Mouse (Mus musculus) thymus, postnatal 0 days (tissue): ENCODE data around the gene Ppm1h. TPM values are rescaled to one million over a fixed set of nuclear protein-coding genes. Genes with fewer than 3 reads are reported as not detected.

ENCODE experiments used
- DNase-seq: peaks from one replicate; pipeline ENCODE4 v3.0.0-alpha.2; 2015; ENCODE audit warnings: low spot score
- polyA plus RNA-seq: library from polyadenylated mRNA; unstranded; fragments of >200 nt; fragmentation: Nextera tagmentation; extraction: Ambion mirVana; gene quantifications from 2 replicates; pipeline ENCODE4 v1.2.1, GENCODE M21; 2015

The Ppm1h gene
- polyA plus RNA-seq, 1 experiment from 2014 or later: 67.8 TPM

DNA sequence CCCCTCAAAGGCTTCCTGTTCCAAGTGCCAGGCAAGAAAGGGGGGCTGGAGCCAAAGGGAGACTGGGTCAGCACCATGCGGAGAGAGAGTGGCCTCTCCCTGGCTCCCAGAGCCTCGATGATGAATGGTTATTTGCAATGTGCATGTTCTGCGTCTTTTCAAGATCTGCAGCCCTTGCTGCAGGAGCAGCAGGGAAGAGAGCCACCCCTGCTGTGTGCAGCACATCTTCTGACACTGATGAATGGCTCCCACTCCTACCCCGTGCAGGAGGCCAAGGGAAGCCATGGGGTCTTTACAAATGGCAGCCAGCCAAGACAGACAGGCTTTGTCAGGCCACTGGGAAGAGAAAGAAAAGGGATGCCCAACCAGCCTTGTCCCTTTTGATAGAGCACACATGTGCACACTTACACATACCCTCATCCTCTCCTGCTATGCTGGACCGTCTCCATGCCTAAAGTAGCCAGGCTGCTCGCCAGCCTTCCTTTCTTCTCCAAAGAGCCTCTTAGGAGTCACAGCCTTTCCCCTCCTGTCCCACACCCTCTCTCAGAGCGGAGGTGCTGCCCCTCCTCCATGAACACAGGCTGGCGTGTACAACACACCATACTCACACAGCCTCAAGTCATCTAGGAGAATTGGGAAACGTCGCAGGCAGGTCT, 209.1 kb downstream of the Ppm1h start:
- no peak for DNase-seq

DNA sequence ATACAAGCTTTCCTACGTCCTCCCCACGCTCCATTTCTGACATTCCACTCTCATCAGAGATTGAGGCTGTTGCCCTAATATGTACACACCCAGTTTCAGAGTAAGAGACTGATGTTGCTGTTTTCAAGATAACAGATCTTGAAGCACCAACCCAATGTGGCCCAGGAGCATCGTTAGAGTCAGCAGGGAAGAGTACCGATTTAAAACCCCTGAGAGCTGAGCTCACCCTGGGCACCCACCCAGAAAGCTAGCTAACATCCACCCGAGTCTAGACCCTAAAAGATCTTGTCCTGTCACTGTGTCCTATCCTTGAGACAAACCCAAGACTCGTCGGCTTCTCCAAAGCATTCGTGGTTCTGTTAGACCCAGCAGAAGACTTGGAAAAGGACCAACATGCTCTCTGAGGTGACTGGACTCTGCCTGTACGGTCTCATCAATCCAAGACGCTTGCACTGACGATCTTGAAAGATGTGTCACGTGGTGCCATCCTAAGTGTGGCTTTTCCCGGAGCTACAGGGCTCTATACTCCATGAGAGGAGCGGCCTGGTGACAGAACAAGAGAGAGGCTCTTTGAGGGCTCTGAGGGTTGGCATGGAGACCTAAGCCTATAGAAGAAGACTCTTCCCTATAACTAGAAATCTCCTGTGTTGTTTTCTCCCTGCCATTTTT, 212.3 kb downstream of the Ppm1h start:
- no peak for DNase-seq

DNA sequence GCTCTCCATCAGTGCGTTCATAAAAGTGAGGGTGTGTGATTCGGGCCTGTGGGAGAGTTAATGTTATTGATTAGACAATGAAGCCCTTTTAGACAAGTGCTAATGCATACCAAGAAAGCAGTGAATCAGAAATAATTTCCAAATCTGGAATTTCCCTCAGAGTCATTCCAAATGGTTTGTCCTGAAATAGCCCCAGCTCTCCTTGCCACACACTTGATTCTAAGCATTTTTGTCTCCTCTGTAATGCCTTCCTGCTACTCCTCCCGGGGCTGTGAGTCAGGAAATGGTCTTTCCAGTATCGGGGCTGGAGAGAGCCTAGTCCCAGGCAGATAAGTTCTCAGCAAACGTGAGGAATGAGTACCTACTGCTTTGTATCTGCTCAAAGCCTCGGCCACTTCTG, 212.9 kb downstream of the Ppm1h start:
- DNase-seq: no peak

DNA sequence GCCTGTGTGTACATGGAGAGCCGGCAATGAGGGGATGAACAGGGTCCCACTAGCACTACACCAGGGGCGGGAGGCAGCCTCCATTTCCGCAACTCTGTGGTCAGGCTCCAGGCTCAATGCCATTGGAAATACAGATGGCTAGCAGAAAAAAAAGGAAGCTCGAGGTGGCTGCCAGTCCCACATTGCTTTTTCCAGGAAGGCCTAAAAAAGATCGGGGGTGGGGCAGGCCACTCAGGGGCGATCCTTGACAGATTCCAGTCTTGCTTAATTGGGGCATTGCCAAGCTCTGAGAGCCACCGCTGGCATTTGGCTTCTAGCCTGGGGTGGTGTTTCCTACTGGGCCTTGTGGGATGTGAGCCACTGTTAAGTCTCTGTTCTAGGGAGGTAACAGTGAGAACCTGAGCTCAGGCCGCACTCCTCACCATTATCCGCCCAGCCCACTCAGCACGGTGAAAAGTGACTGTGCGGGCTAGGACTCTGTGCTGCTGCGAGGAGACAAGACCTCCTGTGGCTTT, 216.1 kb downstream of the Ppm1h start:
- no peak for DNase-seq

DNA sequence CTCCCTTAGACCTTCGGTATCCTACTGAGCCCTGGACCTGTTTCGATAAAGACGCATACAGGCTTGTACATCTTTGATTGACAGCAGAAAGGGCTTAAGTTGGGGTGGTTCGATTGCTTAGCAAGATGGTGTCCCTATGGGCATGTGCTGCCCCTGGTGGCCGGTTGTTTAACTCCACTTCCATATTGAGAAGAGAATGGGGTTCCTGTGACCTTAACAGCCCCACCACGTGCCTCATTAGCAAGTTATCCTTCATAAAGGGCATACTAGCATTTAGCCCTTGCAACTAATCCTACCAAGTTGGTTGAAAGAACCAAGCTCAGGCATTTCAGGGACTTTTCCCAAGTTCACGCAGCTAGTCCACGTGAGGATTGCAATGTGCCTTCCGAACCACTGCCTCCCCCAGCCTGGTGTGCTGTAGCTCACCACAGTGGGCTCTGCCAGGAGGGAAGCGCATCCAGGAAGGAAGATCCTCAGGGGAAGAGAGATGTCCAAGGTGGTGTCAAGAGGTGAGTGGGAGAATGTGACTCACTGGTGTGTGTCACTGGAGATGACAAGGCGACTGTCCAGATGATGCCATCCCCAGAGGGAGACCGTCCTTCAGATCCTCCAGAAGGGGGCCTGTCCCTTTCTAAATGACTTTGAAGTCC, 216.7 kb downstream of the Ppm1h start:
- peak; percentile 58 for DNase-seq

DNA sequence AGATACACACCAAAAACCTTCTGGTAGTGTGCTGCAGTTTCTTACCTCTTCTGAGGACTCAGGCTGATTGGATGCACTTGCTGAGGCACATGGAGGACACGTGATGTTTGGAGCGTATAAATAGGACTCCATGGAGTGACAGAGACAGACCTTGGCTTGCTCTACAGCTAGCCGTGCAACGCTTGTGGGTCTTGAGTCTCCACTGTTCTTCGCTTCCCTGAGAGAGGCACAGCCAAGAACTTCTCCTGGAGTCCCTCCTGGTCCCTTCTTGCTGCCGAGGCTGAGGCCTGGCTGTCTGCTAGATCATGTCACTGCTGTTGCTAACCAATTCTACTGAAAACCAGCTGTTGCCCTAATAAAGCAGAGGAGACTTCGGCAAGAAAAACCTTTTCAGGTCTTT, 221.4 kb downstream of the Ppm1h start:
- DNase-seq: no peak

DNA sequence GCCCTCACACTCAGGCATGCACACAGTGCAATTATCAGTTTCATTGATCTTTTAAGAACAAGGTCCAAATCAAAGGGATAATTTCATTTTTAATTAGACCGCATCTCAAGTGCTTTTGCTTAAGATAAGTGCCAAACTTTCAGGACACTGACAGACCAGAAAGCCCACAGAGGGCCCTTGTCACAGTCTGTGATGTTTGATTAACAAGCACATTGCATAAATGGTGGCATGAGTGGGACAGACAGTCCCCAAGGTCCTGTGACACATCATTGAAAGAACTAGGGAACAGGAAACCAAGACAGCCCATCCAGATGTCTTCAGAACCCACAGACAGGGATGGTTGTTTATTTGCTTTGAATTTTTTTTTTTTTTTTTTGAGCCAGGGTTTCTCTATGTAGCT, 221.9 kb downstream of the Ppm1h start:
- no peak for DNase-seq

DNA sequence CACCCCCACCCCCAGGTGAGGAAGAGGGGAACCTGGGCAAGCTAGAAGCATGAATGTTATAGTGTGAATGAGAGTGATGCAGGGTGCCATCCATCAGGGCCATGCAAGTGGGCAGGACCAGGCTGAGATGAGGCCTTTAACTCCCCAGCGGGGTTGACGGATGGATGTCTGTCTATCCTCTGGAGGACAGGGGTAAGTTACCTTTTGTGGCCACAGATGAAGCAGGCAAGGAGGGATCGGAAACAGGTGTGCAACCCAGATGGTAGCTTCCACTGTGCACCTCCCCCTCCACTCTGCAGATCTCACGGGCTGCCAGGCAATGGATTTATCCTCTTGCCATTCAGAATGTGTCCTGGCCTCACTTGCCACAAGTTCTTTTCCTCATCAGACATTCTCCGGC, 222.8 kb downstream of the Ppm1h start:
- DNase-seq: peak; percentile 54

DNA sequence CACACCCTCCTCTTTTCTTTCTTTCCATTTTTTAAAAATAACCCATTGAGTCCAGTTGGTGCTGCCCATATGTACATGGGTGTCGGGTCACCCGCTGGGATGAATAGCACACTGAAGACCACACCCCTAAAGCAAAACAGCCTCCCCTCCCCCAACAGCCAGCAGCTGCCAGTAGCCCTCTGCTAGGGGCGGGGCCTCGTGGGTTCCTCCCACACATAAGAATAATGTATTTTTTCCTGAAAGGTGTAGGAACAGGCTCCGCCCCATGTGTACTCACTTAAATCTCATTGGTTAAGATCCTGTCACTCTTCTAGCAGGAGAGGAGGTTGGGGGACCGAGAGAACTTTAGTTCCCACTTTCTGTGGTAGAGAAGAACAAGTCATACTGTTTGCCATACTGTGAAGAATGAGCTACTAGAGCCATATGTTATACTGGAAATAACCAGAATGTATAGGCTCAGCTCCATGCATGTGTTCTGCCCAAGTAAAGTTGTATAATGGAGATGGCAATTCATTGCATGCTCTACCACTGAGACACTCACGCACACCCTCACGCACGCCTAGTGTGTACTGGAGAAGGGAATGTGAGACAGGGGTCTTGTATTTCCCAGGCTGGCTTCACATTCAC, 231.0 kb downstream of the Ppm1h start:
- DNase-seq: no peak

DNA sequence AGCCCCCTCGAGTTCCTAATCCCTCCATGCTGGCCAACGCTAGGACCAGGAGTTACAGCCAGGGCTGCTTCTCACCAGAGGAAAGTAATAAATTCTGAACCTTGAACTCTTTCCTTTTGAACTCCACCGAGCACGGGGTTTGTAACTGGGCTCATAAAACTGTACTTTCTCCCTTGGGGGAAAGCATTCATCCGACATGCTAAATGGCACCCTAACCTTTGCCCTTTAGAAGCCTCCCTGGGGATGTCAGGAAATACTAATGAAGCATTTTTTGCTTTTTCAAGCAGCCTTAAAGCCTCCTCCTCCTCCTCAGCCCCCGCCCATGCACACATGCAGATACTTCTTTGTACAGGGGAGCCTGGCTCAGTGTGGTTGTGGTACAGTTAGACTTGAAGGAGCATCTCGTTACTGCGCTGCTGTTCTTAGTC, 232.2 kb downstream of the Ppm1h start:
- DNase-seq: no peak

DNA sequence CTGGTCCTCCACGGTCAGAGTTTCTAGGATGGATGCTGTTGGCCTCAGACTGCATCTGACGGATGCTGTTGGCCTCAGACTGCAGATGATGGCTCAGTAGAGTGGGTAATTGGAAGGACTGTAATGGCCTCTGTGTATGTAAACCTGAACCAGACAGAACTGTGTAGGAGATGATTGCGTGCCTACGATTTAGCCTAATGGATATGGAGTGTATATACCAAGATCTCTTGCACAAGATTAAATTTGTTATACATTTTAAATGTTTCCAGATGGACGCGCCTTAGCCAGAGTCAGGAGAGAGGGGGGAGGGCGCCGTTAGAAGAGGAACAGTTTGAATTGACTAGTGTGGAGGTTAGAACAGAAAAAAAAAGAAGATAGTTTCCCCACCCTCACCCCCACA, 233.1 kb downstream of the Ppm1h start:
- DNase-seq: no peak

DNA sequence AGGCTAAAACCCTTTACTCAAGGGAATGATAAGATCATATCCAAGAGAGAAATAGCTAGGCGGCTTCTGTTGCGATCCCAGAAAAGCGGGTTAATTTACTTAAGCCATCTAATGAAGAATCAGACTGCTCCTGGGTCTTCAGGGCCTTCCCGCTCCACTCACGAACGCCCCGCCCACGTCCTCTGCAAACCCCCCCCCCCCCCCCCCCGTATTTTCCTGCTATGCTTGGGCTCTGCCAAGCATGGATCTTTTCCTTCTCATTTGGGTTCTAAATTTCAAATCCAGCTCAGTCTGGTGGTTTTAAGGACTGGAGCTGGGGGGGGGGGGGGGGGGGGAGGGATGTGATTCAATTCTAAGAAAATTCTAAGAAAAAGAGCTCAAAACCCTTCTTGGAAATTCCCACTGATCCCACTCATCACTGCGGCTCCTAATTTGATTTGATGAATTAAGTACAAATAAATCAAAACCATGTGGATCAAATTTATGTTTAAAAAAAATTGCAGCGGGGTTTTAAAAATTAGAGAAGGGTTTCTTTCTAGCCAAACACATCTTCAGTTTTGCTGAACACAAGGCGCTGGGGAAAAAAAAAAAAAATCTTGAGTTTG, 233.6 kb downstream of the Ppm1h start:
- DNase-seq: no peak

DNA sequence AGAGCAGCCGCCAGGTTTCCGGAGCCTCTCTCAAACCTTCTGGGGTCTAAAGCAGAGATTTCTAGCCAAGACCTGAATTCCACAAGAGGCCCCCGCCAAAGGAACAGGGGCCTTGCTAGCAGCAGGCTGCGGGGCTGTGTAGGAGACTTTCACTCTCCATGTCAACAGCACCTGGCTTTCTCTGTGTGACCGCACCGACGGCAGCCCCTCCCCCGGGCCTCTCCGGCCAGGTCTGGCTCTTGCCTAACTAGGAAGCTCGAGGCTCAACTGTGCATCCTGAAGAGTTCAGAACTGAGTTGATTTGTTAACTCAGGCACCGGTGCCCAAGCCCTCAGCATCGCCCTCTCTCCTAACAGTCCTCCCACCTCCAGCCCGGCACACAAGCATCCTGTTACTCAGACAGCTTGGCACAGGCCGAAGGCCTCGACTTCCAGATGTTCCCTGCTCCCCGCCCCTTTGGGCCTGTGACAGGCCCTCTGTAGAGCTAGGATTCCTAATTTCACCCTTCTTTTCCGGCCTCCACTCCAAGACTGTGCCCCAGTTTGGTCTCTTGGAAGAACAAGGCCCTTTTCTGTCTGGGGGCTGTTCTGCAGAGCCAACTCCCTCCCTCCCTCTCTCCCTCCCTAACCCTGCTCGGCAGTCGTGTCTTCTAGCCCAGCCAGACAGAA, 234.3 kb downstream of the Ppm1h start:
- DNase-seq: peak; percentile 44

DNA sequence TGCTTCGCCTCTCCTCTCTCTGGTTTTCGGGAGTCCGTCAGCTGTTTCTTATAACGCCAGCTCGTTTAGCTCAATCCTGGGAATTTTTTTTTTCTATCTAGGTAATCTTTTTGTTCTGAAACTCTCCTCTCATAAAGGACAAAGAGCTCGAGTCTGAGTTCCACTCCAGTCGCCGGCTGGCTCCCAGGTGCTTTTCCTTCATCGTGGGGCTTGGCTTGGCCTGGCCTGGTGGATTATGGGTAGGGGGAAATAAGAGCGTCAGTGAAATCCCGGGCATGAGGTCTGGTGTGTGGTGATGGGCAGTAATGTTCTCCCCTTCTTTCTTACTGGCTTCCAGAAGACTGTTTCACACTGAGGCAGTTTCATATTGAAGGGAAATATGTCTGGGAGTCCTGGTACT, 234.8 kb downstream of the Ppm1h start:
- no peak for DNase-seq

DNA sequence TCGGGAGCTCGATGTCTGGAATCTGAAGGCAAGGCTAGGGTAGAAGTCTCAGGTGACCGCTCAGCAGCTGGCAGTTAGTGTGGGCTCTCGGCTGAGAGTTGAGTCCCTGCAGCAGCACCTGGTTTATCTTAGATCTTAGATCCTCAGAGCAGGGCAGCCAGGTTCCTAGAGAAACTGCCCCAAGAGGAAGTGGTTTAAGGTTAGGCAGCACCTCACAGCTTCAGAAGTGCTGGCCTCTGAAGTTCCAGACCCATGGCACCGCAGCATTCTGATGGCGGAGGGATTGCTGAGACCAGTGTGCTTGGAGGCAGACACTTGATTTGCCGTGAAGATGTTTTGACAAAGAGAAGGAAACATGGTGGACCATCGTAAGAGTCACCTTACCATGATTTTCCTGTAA, 237.3 kb downstream of the Ppm1h start:
- peak; percentile 66 for DNase-seq

DNA sequence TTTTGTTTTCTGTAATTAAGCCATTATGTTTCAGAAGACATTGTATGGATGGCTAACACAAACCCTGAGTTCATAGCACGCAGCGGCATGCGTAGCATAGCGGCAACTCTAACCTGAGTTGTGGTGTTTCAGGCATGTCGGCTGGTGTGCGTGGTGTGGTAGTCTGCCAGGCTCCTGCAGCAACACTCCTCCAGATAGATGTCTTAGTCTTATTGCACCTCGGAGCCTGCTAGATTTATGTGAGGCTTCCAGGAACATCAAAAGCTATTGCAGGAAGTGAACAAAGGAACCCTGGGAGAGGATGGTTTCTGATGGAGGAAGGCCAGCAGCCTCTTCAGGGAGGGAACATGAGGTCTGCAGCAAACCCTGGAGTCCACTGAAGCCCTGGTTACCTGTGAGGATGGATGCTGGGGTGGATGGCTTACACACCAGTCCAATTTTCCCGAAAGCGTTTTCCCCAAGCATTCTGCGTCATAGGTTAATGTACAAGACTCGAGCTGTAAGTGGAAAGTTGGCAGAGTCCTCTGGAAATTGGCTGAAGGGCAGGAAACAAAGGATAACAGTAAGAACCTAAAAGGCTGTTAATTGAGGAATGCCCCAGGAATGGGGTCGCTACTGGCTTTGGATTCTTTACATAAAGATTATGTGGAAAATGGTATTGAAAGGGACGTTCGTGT, 239.2 kb downstream of the Ppm1h start:
- DNase-seq: no peak

DNA sequence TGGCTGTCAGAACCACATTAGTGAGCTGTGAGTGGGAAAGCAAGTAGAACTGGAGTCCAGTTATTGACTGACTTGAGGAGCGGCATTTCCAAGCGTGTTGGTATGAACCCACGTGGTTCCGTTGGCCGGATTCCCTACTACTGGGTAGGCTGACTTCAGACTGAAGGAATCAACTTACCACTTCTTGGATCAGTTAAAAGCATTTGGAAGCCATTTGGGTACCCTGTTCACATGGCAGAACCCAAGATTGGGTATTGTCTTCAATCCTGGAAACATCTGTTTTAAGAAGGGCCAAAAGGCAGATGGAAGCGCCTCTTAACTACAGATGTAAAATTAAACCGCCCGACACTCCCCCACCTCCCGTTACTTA, 239.7 kb downstream of the Ppm1h start:
- DNase-seq: no peak

DNA sequence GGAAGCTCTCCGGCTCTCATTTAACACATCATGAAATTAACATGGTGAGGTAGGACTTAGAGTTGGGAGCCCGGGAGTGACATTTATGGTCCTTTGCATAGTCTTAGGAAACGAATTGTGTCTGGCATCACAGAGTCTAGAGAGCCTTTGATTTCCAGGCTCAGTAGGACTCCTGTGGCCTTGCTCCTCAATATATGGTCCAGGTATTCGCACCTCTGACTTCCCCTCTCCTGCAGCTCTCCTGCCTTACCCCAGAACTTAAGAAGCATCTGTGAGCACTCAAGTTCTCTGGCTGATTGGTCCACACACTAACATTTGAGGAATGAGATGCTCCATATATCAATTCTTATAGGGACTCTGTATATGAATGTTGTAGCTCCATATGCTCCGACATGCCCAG, 240.2 kb downstream of the Ppm1h start:
- no peak for DNase-seq

DNA sequence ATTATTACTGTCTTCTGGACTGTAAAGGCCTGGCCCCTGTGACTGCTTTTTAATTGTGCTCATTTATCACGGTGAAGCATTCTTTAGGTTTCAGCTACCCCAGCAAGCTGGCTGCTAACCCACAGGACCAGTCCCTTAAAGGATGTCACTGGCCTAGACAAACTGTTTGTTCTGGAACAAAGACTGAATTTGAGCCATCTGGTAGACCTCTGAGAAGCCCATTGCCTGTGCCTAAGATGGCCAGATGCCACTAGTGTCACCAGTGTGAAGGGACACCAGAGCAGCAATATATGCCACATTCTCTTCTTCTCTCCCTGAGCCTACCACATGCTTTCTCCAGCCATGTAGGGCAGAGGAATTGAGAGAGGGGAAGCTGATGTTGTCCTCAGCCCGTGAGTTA, 240.9 kb downstream of the Ppm1h start:
- DNase-seq: no peak

DNA sequence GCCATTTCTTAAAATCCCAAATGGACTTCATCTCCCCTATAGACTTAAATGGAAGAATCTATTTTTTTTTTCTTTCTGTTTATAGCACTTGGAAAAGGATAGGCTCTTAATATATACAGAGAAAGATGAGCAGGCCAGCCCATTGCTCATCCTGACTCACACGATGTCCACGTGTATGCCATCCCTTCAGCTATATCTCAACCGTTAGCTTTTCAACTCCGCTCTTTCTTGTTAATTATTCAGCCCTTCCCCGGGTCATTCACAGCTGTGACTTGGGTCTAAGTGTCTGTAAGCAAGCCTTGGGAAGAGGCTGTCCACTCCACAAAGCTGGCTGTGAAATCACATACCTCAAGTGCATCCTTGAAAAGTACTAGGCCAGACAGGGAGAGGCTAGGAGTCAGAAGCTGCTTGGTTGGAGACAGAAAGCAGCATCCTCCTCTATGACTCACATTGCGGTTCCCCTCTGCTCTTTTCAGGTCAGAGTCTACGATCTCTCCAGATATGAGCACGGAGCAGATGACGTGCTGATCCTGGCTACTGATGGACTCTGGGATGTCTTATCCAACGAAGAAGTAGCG, 241.7 kb downstream of the Ppm1h start:
- DNase-seq: no peak
